Mouse (Mus musculus) thymus, adult 2 months (tissue): ENCODE data around the gene Mat2b. TPM values are rescaled to one million over a fixed set of nuclear protein-coding genes. Genes with fewer than 3 reads are reported as not detected.

Experiments
- DNase-seq: peaks from one replicate; pipeline ENCODE4 v3.0.0; 2021
- H3K27ac ChIP-seq: fragments of 200-500 bp; 2 replicates; pipeline ENCODE4 v1.5.1; 2012; ENCODE audit warnings: low read length, control low read depth; ENCODE audit not compliant: control insufficient read depth, insufficient read depth
- H3K27me3 ChIP-seq: fragments of 200-500 bp; 2 replicates; pipeline ENCODE4 v1.6.1; 2012; ENCODE audit warnings: mild to moderate bottlenecking, low read length, moderate library complexity, mixed read lengths; ENCODE audit not compliant: control insufficient read depth, insufficient read depth
- H3K36me3 ChIP-seq: fragments of 200-500 bp; 2 replicates; pipeline ENCODE4 v1.6.1; 2012; ENCODE audit warnings: mild to moderate bottlenecking, low read length, moderate library complexity; ENCODE audit not compliant: control insufficient read depth, insufficient read depth
- H3K4me1 ChIP-seq: fragments of 200-500 bp; replicated peaks from 2 replicates; pipeline ENCODE4 v1.6.1; 2012; ENCODE audit warnings: low read length; ENCODE audit not compliant: control insufficient read depth, insufficient read depth
- H3K4me3 ChIP-seq: fragments of 200-500 bp; 2 replicates; pipeline ENCODE4 v1.5.1; 2012; ENCODE audit warnings: mild to moderate bottlenecking, low read length, control low read depth, moderate library complexity; ENCODE audit not compliant: control insufficient read depth, insufficient read depth
- CTCF ChIP-seq: fragments of 200-500 bp; IDR thresholded peaks from 2 replicates; pipeline ENCODE4 v1.5.1; 2012; ENCODE audit warnings: mild to moderate bottlenecking, control low read depth, low read length, moderate library complexity, borderline replicate concordance; ENCODE audit not compliant: control insufficient read depth, poor library complexity, insufficient read depth; ENCODE audit errors: extremely low read depth
- POLR2A ChIP-seq: fragments of 200-500 bp; IDR thresholded peaks from 2 replicates; pipeline ENCODE4 v1.6.1; 2012; ENCODE audit warnings: mild to moderate bottlenecking, low read length, control low read depth, moderate library complexity; ENCODE audit not compliant: control insufficient read depth, poor library complexity, insufficient read depth; ENCODE audit errors: extremely low read depth
- WGBS: fragments of 180-500 bp; shearing (Covaris S2); methylation state at CpG from one replicate; pipeline ENCODE4 v1.1.7; 2018; 5-methylcytosine and 5-hydroxymethylcytosine counted together
- polyA plus RNA-seq: library from polyadenylated mRNA; depleted of rRNA; stranded (reverse); fragments of >200 nt; gene quantifications from 2 replicates; pipeline ENCODE4 v1.2.3, GENCODE M21; 2012

Mat2b gene
- polyA plus RNA-seq, 1 experiment, result 51.9 TPM

GRCm38 (mm10) chr11:40693366-40693951 lies 1.5 kb downstream of the Mat2b start:
- WGBS, result under 1% methylated on average over 16 of the region's 16 CpGs
- peaks cover 10% of the 10 kb centered on the region for H3K4me1 ChIP-seq
- DNase-seq, result peak; percentile 33
- H3K27me3 ChIP-seq, result no peaks in the 10 kb centered on the region
- peak overlapping the region; percentile 91 for H3K27ac ChIP-seq
- peak overlapping the region; percentile 50 for H3K4me3 ChIP-seq
- TF ChIP-seq CTCF (no peak), POLR2A (no peak)
- no peaks in the 10 kb centered on the region for H3K36me3 ChIP-seq

- TF ChIP-seq CTCF, result peak; percentile 38; the same call in 1 of the 2 replicates
- TF ChIP-seq POLR2A, result peak; percentile 88
- Histone ChIP-seq H3K27ac (peak overlapping the region; percentile 91), H3K4me1 (peaks cover 10% of the 10 kb centered on the region)
These were observed 2.3 kb downstream of the Mat2b start for GRCm38 (mm10) chr11:40692511-40693365.

GRCm38 (mm10) chr11:40692101-40692509 lies 2.9 kb downstream of the Mat2b start:
- Histone ChIP-seq H3K36me3 (peaks cover 6% of the 10 kb centered on the region), H3K27ac (peak overlapping the region; percentile 11; the same call in 1 of the 2 replicates), H3K4me1 (peaks cover 10% of the 10 kb centered on the region), H3K27me3 (no peaks in the 10 kb centered on the region), H3K4me3 (peak overlapping the region; percentile 73)
- under 1% methylated on average over 28 of the region's 28 CpGs for WGBS
- no peak for DNase-seq
- no peak for TF ChIP-seq CTCF
- TF ChIP-seq POLR2A, result no peak

More at GRCm38 (mm10) chr11:40692511-40693365, 2.3 kb downstream of the Mat2b start:
- DNase-seq, result peak; percentile 95
- Histone ChIP-seq H3K27me3 (no peaks in the 10 kb centered on the region), H3K4me3 (peak overlapping the region; percentile 73), H3K36me3 (no peaks in the 10 kb centered on the region)
- under 1% methylated on average over 36 of the region's 36 CpGs for WGBS

DNA sequence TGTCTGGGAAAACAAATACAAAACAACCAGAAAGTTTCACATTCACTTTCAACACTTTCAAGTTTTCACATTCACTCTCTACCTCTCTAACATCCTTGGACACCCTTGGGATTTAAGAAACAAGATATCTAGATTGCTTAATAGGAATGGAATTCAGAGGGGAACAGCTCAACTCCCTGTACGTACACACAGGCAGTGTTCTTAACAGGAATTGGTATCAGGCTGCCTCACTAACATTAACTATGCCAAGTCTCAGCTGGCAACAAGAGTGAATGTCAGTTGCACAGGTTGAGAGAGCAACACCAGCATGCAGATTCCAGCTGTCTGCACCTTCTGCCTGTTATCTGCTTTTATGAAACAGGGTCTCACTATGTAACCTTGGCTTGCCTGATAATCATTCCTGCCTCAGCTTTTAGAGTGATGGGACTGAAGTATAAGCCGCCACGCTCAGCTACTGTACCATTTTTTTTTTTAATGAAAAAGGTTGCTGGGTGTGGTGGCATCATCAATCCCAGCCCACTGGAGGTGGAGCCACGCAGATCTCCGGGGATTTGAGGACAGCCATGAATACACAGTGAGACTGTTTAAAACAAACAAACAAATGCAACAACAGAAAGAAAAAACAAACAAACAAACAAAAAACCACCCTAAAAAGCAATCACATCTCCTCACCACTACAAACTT lies 4.4 kb downstream of the Mat2b start:
- DNase-seq, result no peak
- no peak overlapping the region for H3K4me3 ChIP-seq
- TF ChIP-seq POLR2A, result no peak
- TF ChIP-seq CTCF, result no peak
- H3K4me1 ChIP-seq, result peaks cover 10% of the 10 kb centered on the region
- no peaks in the 10 kb centered on the region for H3K27me3 ChIP-seq
- 78% methylated on average over 5 of the region's 5 CpGs for WGBS
- H3K36me3 ChIP-seq, result peaks cover 16% of the 10 kb centered on the region
- H3K27ac ChIP-seq, result no peak overlapping the region

DNA sequence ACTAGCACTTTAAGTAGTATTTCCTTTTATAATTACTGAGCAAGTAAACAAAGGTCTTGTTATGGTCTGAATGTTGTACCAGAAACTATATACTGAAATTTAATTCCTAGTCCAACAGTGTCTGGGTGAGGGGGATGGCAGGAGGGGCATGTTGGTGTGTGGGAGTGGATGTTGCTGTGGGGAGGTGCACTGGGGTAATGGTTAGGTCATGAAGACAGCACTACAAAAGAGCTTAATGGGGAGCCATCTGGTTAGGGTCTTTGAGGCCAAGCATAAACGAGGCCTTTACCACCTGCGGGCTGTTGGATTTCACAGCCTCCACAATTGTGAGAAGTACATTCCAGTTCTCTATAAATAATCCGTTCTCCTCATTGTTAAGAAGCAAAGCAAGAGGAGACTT lies 11.7 kb downstream of the Mat2b start:
- TF ChIP-seq CTCF, result no peak
- no peak for TF ChIP-seq POLR2A
- Histone ChIP-seq H3K27me3 (no peaks in the 10 kb centered on the region), H3K4me3 (no peak overlapping the region), H3K27ac (no peak overlapping the region), H3K4me1 (no peaks in the 10 kb centered on the region), H3K36me3 (peaks cover 84% of the 10 kb centered on the region)
- no peak for DNase-seq
- WGBS, result 94% methylated on average over 3 of the region's 3 CpGs

DNA sequence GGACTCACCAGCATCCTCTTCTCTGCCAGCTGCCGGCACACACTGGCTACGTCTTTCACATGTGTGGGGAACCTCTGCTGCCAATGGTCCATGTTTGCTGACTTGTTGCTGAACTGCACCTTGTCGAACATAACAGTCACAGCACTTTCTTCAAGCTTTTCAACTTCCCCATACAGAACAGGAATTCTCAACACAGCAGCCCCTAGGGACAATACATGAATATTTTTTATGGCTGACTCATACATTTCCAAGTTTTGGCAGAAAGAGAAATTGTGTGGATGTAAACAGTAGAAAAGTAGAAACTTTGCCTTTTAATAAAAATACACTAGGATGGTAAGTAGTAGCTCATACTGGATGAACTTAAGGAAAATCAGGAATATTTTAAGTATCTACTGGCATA lies 12.5 kb downstream of the Mat2b start:
- peaks cover 90% of the 10 kb centered on the region for H3K36me3 ChIP-seq

More for the DNA sequence above, 12.5 kb downstream of the Mat2b start:
- DNase-seq, result no peak
- Histone ChIP-seq H3K4me3 (no peak overlapping the region), H3K27ac (no peak overlapping the region), H3K4me1 (no peaks in the 10 kb centered on the region), H3K27me3 (no peaks in the 10 kb centered on the region)
- TF ChIP-seq POLR2A, result no peak
- TF ChIP-seq CTCF, result no peak
- WGBS, result 90% methylated on average over 3 of the region's 3 CpGs
